Mouse (Mus musculus) limb, embryonic 11.5 days (tissue): ENCODE measurements around the gene Gpr87. TPM values are rescaled to one million over a fixed set of nuclear protein-coding genes. Genes with fewer than 3 reads are reported as not detected.

Experiments
- ATAC-seq: fragments of 200-750 bp; cut with Nextera tagmentation; 2 replicates; pipeline ENCODE4 v1.8.0; 2017; ENCODE audit warnings: low read depth; ENCODE audit not compliant: insufficient number of reproducible peaks, low FRiP score, low TSS enrichment
- DNase-seq: peaks from one replicate; pipeline ENCODE4 v3.0.0-alpha.2; 2015; ENCODE audit warnings: low spot score
- H3K27ac ChIP-seq: fragments of 300-500 bp; sonication (generic); replicated peaks from 2 replicates; pipeline ENCODE4 v1.5.1; 2014; ENCODE audit warnings: low read depth, mild to moderate bottlenecking, low read length
- H3K27me3 ChIP-seq: fragments of 300-500 bp; sonication (generic); 2 replicates; pipeline ENCODE4 v1.6.1; 2014; ENCODE audit warnings: mild to moderate bottlenecking, low read length, mixed read lengths; ENCODE audit not compliant: control insufficient read depth, insufficient read depth
- H3K36me3 ChIP-seq: fragments of 300-500 bp; sonication (generic); 2 replicates; pipeline ENCODE4 v1.6.1; 2014; ENCODE audit warnings: mild to moderate bottlenecking, low read length, moderate library complexity, mixed read lengths; ENCODE audit not compliant: control insufficient read depth, insufficient read depth
- H3K4me1 ChIP-seq: fragments of 300-500 bp; sonication (generic); 2 replicates; pipeline ENCODE4 v1.6.1; 2014; ENCODE audit warnings: low read length, mixed read lengths; ENCODE audit not compliant: control insufficient read depth, insufficient read depth
- H3K4me2 ChIP-seq: fragments of 300-500 bp; sonication (generic); 2 replicates; pipeline ENCODE4 v1.6.1; 2014; ENCODE audit warnings: low read depth, mild to moderate bottlenecking, moderate library complexity; ENCODE audit not compliant: severe bottlenecking
- H3K4me3 ChIP-seq: fragments of 300-500 bp; sonication (generic); 2 replicates; pipeline ENCODE4 v1.5.1; 2014; ENCODE audit warnings: low read depth, low read length
- H3K9ac ChIP-seq: fragments of 300-500 bp; sonication (generic); 2 replicates; pipeline ENCODE4 v1.6.1; 2014; ENCODE audit warnings: mild to moderate bottlenecking, low read length
- H3K9me3 ChIP-seq: fragments of 300-500 bp; sonication (generic); 2 replicates; pipeline ENCODE4 v1.6.1; 2016; ENCODE audit warnings: low read length; ENCODE audit not compliant: control insufficient read depth
- WGBS: fragments of 180-500 bp; shearing (Covaris S2); extraction: QIAGEN DNeasy Blood & Tissue Kit; methylation state at CpG from one replicate; pipeline ENCODE4 v1.1.7; 2014; 5-methylcytosine and 5-hydroxymethylcytosine counted together
- polyA plus RNA-seq: library from polyadenylated mRNA; unstranded; fragments of >200 nt; fragmentation: Nextera tagmentation; extraction: Ambion mirVana; gene quantifications from 2 replicates; pipeline ENCODE4 v1.2.1, GENCODE M21; 2014

The Gpr87 gene
- polyA plus RNA-seq = 0.68 and 1.1 TPM in 2 replicates

DNA sequence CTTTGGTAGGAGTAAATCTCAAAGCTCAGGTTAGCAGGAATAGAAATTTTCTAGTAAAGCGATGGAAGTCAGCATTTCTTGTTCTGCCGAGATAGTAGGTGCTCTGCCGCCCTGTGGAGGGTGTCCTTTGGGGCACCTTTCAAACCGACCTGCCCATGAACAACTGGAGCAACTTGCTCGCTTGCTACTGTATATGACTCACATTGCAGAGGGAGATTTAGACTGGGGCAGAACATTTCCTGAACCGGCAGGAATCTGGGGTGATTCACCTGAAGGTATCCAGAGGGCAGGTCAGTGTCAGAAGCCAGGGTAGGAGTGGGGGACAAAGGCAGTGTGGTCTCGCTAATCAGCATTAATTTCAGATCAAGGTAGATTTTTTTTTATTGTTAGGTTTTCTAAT is at the start of gene Gpr87:
Gene Gpr87, minus strand, starts transcription at position 167 of the 400 bp plus-strand sequence.
- no peak for DNase-seq
- WGBS = 83% methylated on average over 7 of the region's 7 CpGs
- no peak within 1 kb of the TSS for H3K27ac ChIP-seq
- no peaks in the 10 kb centered on the region for H3K36me3 ChIP-seq
- no peaks in the 10 kb centered on the region for H3K4me1 ChIP-seq
- no peaks in the 10 kb centered on the region for H3K27me3 ChIP-seq
- no peaks in the 10 kb centered on the region for H3K9me3 ChIP-seq
- ATAC-seq = no peak
- no peak within 1 kb of the TSS for H3K9ac ChIP-seq
- no peak within 1 kb of the TSS for H3K4me2 ChIP-seq
- H3K4me3 ChIP-seq = no peak within 1 kb of the TSS

DNA sequence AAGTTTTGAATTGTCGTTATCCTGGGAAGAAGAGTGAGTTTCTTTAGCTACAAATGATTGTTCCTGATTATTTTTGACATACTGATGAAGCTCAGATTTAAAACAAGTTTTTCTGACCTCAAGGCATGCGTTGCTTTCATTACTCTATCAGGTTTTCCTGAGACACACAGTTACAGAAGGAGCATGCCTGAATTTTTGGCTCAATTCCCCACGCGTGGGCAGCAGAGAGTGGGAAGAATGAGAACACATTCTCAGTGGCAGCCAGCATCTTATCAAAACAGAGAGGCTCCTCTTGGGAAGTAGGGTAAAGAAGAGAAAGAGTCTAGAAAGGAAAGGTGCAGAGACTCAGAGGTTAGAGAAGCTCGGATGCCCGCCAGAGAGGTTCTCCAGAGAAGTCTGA is 48.5 kb upstream of the Gpr87 start:
- H3K27me3 ChIP-seq = no peaks in the 10 kb centered on the region
- H3K9ac ChIP-seq = no peak overlapping the region
- no peaks in the 10 kb centered on the region for H3K4me1 ChIP-seq
- ATAC-seq (no peak), DNase-seq (no peak)
- H3K4me3 ChIP-seq = no peak overlapping the region
- WGBS = 83% methylated on average over 6 of the region's 6 CpGs
- no peaks in the 10 kb centered on the region for H3K36me3 ChIP-seq
- H3K4me2 ChIP-seq = no peak overlapping the region
- no peaks in the 10 kb centered on the region for H3K9me3 ChIP-seq
- H3K27ac ChIP-seq = no peak overlapping the region

DNA sequence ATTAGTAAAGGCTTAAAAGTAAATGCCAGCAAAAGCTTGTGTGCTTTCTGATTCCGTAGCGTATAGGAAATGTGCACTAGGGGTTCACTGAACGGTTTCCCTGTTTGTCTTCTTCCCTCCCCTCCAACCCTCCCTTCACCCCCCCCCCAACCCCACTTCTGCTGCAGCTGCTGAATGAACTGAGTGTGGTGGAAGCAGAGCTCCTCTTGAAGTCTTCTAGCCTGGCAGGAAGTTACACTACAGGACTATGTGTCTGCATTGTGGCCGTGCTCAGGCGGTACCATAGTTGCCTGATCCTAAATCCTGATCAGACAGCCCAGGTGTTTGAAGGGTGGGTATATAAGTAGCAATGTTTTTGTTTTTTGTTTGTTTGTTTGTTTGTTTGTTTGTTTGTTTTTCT is 40.0 kb upstream of the Gpr87 start:
- no peak for ATAC-seq
- 75% methylated on average over 5 of the region's 5 CpGs for WGBS
- no peak overlapping the region for H3K27ac ChIP-seq
- DNase-seq = no peak
- no peaks in the 10 kb centered on the region for H3K27me3 ChIP-seq
- no peak overlapping the region for H3K4me3 ChIP-seq
- no peak overlapping the region for H3K4me2 ChIP-seq
- H3K9me3 ChIP-seq = no peaks in the 10 kb centered on the region
- no peaks in the 10 kb centered on the region for H3K4me1 ChIP-seq
- no peaks in the 10 kb centered on the region for H3K36me3 ChIP-seq
- no peak overlapping the region for H3K9ac ChIP-seq

DNA sequence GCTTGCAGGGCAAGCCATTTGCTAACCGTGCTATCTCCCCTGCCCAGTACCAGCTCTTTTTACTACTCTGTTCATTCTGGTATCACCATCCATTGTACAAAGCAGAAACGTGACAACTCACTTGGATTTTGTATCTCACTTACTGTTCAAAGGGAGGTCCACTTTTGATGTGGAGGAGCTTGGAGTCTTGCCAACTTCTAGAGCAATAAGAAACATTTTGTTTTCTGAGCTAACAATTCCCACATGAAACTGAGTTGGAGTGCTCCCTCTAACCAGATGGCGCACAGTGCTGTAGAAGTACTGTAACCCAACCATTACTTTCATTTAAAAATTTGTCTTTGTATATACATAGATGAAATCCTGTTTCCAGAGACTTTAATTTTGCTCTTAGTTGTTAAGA is 36.0 kb upstream of the Gpr87 start:
- DNase-seq (no peak), ATAC-seq (no peak)
- Histone ChIP-seq H3K36me3 (no peaks in the 10 kb centered on the region), H3K9ac (no peak overlapping the region), H3K27ac (no peak overlapping the region), H3K4me2 (no peak overlapping the region), H3K27me3 (no peaks in the 10 kb centered on the region), H3K4me1 (no peaks in the 10 kb centered on the region), H3K4me3 (no peak overlapping the region), H3K9me3 (no peaks in the 10 kb centered on the region)
- WGBS = 76% methylated on average over 3 of the region's 3 CpGs

DNA sequence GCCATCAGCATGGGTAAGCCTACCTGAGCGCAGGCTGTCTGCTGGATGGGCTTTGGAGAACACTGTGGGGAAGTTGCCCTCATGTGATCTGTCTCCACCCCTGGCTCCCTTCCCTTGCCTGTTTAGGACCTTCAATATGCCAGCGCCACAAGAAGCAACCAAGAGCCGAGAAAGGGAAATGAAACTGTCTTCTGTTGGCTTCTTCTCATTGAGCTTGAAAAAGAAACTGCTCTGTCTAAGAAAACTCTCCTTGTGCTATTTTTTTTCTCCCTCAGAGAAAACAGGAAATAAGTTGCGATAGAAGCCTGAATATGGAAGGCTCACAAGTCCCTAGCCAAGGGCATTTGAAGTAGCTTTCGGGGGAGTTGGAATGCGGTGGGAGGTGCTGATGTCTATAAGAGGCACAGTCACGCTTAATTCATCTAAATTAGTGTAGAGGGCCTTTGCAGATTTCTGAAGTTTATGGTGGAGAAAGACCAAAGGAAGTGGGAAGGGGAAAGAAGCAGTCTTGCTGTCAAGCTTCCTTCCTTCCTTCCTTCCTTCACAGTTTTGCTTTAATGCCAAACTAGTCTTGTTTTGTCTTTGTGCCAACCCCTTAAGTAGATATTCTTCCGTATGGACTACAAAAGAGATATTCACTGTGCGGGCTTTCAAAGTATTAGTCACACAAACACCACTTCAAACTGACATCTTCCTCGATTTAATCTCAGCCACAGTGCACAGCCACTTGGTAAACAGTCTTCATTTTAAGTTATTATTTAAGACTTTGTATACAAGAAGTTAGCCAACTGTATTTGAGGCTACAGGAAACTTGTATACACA is 34.0 kb upstream of the Gpr87 start:
- Histone ChIP-seq H3K4me3 (no peak overlapping the region), H3K9me3 (no peaks in the 10 kb centered on the region), H3K4me1 (no peaks in the 10 kb centered on the region), H3K36me3 (no peaks in the 10 kb centered on the region), H3K27me3 (no peaks in the 10 kb centered on the region), H3K4me2 (no peak overlapping the region), H3K9ac (no peak overlapping the region), H3K27ac (no peak overlapping the region)
- no peak for ATAC-seq
- WGBS = 71% methylated on average over 10 of the region's 10 CpGs
- DNase-seq = no peak

DNA sequence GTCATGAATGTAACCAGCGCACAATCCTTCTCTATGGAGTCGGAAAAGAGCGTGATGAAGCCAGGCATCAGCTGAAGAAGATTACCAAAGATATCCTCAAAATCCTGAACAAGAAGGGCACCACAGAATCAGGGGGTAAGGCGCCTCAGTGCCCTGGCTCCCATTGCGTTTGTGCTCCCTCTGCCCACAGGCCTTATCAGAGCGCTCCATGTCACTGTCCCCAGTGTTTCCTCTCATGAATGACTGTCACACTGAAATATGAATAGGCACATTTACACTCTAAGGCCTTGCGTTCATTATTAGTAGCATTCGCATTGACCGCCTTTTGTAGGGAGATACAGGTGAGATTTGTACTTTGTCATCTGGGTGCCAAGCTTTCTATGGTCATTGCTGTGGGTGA is 32.8 kb upstream of the Gpr87 start:
- no peaks in the 10 kb centered on the region for H3K27me3 ChIP-seq
- H3K36me3 ChIP-seq = no peaks in the 10 kb centered on the region
- 94% methylated on average over 9 of the region's 9 CpGs for WGBS
- no peaks in the 10 kb centered on the region for H3K4me1 ChIP-seq
- ATAC-seq (no peak), DNase-seq (no peak)
- H3K9me3 ChIP-seq = no peaks in the 10 kb centered on the region
- no peak overlapping the region for H3K4me3 ChIP-seq
- H3K4me2 ChIP-seq = no peak overlapping the region
- no peak overlapping the region for H3K27ac ChIP-seq
- H3K9ac ChIP-seq = no peak overlapping the region

DNA sequence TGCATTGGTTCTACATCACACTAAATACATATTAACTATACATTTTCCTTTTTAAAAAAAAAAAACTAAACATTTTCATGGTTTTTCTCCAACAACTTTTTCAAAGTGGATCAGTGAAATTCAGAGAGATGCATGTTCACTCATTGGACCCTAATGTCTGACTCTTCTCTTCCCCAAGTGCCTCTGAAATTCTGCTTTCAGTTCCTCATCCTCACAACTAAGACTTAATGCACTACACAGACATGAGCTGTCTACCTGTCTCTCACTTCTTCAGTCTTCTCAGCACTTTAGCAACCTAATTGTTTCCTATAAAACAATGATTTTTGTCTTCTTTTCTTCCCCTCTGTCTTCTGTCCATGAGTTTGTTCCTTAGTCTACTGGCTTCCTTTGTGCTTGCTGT is 30.5 kb upstream of the Gpr87 start:
- ATAC-seq (no peak), DNase-seq (no peak)
- Histone ChIP-seq H3K27ac (no peak overlapping the region), H3K4me2 (no peak overlapping the region), H3K27me3 (no peaks in the 10 kb centered on the region), H3K9me3 (no peaks in the 10 kb centered on the region), H3K4me1 (no peaks in the 10 kb centered on the region), H3K4me3 (no peak overlapping the region), H3K9ac (no peak overlapping the region), H3K36me3 (no peaks in the 10 kb centered on the region)

DNA sequence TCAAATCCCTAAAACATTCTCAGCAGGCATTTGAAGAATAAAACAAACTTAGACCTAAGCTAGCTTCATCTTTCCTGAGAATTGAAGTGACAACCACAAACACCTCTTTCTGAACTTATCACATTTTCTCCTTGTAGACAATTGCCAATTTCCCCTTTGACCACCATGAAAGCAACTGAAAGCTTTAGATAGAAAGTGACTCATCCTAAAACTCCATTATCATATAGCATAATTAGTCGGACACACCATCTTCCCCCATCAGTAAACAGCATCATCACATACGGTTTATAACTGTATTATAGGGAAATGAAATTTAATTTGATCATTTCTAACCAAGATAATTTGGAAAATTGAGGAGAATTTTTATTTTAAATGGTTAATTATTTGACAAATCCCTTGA is 27.4 kb upstream of the Gpr87 start:
- Histone ChIP-seq H3K9ac (no peak overlapping the region), H3K4me3 (no peak overlapping the region), H3K9me3 (no peaks in the 10 kb centered on the region), H3K4me1 (no peaks in the 10 kb centered on the region), H3K4me2 (no peak overlapping the region), H3K36me3 (no peaks in the 10 kb centered on the region), H3K27me3 (no peaks in the 10 kb centered on the region), H3K27ac (no peak overlapping the region)
- no peak for DNase-seq
- no peak for ATAC-seq
- WGBS = 94% methylated on average over 2 of the region's 2 CpGs

DNA sequence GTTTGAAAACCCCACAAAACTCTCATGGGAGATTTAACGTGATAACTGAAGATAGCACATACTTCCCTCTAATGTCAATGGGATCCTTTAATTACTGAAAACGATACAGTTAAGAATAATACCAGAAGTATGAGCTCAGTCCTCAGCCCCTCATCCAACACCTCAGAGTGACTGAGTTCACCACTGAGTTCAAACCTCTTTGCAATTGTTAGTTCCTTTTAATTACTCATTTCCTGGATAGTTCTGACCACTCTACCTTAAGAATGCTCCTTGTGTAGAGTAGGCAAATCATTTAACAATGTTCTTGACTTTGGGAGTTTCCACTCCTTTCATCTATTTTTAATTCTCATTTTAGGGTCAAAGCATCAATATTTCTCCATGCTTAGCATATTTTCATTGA is 24.4 kb upstream of the Gpr87 start:
- Histone ChIP-seq H3K9me3 (no peaks in the 10 kb centered on the region), H3K4me3 (no peak overlapping the region), H3K4me1 (no peaks in the 10 kb centered on the region), H3K36me3 (no peaks in the 10 kb centered on the region), H3K4me2 (no peak overlapping the region), H3K27me3 (no peaks in the 10 kb centered on the region), H3K9ac (no peak overlapping the region), H3K27ac (no peak overlapping the region)
- WGBS = 82% methylated on average over 2 of the region's 2 CpGs
- no peak for ATAC-seq
- DNase-seq = no peak
